Mouse (Mus musculus) urinary bladder, postnatal 14 days (tissue): ENCODE measurements at regions not wholly inside any gene's neighbourhood (a gene's known extent, or its start where the extent isn't known, plus 50 kb on each side); places are given as distances from the start of the nearest gene placed in this dataset.

ENCODE experiments used
- DNase-seq: peaks from one replicate; pipeline ENCODE4 v3.0.0; 2021; ENCODE audit warnings: low spot score

DNA sequence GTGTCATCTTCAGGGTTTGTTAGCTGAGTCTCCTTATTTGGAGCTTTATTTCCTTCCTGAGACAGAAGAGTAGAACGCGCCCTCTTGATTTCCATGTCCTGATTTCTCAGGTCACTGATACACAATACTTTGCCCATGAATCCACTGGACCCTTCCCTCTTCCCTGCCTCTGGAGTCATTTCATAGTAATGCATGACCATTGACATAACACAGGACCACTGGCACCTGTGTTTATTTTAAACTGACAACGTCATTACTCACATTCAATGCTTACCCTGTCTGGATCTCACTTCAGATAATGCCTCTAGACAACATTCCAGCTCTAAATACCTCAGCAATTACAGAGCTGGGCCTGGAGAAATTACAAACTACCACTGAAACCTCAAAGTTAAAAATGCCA lies 56.8 kb upstream of the Ptgs2 start:
- no peak for DNase-seq

DNA sequence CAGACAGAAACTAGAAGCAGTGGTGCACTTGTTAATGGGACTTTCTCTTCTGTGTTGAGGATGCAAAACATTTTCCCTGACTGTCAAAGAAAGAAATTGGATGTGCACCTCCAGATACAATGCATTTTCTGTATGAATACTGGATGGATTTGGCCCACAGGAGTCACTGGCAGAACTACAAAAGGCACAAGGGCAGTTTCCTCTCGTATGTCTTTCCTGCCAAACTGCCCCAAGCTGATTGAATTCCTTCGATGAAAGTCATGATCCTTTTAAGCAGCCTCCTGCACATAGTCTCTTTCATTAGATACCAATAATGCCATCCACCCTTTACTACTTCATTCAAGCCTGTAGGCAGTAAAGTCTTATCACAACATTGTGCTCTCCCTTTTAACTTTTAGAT lies 58.2 kb upstream of the Ptgs2 start:
- DNase-seq = no peak

DNA sequence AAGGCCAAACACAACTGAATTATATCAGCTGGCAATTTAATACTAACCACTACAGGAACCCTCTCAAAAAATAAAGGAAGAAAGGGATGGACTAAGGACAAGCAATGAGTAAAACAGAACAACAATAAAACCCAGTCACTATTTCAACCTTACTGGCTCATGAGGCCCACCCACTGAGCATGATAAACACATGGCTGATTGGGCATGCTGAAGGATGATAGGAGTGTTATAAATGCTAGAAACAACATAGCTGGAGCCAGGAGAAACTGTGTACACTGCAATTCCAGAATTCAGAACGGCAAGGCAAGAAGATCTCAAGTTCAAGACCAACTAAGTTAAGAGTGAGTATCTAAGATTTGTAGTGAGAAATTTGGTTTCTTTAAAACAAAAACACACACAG lies 66.1 kb upstream of the Ptgs2 start:
- no peak for DNase-seq

DNA sequence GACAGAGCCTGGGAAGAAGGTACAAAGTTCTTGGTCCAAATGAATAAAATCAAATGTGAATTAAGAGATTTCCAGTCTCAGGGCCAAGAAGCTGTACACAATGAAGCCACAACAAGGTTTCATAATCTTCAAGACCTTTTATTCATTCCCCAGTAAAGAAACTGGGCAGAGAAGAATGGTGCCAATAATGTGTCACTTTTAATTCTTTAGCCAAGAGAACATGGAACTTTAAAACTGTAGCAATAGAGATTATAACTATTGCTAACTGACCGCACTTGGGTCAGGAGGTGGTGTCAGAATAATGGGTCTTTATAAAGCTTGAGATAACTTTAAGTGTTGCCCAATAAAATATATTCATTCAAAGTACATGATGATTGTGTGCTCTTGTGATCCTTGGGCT lies 68.1 kb upstream of the Ptgs2 start:
- DNase-seq = no peak

DNA sequence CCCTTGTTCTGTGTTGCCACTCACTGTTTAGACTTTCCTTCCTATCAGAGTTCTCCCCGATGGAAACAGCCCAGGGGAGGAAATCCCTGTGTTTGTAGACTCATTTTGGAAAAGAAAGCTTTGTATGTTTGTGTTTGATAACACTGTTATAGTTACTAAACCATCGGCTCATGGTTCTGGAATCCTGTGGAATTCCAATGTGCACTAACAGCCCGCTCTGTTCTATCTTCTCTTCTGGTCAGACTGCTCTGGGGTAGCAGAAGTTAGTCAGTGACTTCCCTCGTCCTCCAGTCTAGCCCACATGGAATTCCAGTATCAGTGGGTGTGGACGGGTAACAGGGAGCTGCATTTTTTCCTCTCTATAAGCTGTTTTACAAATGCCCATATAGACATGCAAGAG lies 66.2 kb upstream of the Pla2g4a start:
- no peak for DNase-seq

DNA sequence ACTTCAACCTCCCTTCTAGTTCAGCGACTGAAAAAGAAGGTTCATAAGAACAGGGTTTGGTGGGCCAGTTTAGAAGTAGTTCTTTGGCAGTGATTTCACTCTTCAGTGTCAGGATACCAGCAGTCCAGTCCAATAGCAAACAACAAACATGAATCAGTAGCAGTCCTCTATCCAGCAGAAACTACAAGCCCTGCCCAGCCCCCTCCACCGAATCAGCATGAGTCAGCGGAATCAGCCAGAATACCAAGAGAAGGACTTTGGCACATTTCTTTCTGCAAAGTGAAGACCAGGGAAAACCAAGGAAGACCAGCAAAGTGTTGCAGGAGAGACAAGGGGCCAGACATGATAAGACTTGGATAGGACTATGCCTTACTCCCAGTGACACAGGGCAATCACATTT lies 65.1 kb upstream of the Pla2g4a start:
- peak; percentile 6 for DNase-seq

DNA sequence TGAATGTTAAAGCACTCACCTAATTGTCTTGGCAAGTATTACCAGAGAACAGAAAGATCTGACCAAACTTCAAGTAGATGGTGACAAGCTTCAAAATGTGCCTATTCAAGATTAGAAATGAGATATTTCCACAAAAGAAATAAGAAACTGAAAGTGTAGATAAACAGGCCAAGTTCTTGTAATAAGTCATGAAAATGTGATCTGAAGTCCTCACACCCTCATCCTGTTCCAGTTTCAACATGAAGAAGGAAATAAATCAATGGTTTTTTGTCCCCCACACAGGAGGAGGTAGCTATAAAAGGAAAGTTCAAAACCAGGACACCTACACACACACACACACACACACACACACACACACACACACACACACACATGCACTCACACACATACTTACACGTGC lies 54.1 kb upstream of the Pla2g4a start:
- DNase-seq = no peak

DNA sequence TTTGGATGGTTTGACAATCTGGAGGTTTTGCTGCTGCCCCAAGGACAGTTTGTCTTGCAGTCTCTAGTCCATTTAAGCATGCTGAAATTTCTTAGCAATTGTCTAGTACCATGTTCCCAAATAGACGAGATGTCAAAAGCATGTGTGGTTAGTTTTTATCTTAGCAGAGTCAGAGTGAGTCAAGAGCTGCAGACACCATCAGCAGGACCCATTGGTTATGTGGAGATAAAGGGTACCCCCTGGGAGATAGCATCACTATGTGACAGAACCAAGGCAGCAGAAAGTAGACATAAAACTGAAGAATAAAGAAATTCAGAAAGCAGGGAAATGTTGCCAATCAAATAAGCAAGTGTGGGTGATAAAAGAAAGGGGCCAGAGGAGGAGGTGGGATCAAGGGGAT lies 51.4 kb upstream of the Pla2g4a start:
- no peak for DNase-seq
